Mouse (Mus musculus) brain, adult 2 months (tissue): ENCODE data around the gene Dclk2.

ENCODE experiments used
- DNase-seq: peaks from one replicate; pipeline ENCODE4 v3.0.0; 2011; ENCODE audit warnings: low read depth, low spot score

The Dclk2 gene

GRCm38 (mm10) chr3:86845578-86845977, 75.1 kb downstream of the Dclk2 start:
- DNase-seq: peak; percentile 49

DNA sequence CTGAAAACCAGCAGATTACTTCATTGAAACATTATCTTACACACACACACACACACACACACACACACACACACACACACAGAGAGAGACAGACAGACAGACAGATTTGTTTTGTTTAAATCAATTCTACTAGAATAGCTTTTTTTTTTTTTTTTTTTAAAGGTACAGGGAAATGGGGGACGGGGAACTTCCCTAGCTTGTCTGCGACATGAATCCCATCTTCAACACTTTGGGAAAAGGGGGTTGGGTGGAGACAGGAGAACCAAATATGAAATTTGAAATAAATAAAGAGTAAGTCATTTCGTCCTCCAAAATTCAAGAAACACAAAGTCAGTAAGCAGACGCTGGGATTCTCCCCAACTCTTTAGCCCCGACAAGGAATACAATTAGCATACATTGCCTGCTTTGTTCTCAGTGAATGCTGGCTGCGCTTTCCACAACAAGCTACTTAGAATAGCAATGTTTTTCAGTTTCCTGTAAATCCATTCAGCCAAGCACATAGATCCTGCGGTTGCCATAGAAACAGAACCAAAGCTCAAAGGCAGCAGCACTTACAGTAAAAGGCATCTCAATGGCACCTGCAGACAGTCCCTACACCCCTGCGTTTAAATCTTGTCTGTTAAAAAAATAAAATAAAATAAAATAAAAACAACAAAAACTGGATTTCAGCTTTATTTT, 75.7 kb downstream of the Dclk2 start:
- peak; percentile 93 for DNase-seq

- no peak for DNase-seq
Measured at GRCm38 (mm10) chr3:86842461-86842860, 78.2 kb downstream of the Dclk2 start.

DNA sequence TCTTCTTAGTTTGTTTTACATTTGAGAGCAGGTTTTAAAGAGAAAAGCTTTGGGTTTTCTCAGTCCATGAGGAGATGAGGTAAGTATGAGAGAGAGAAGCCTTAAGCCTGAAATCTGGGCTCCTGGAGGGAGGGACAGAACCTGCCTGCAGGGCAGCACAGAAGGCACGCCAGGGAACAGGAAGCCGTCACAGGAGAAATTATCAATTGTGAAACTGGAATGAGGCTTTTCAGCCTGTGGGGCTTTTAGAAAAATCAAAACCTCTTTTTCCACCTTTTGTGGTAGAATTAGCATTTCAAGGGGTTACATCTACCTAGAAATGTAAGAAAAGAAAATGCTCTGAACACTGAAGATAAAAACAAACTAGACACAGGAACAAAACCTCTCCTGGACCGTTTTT, 81.0 kb downstream of the Dclk2 start:
- DNase-seq: peak; percentile 45

DNA sequence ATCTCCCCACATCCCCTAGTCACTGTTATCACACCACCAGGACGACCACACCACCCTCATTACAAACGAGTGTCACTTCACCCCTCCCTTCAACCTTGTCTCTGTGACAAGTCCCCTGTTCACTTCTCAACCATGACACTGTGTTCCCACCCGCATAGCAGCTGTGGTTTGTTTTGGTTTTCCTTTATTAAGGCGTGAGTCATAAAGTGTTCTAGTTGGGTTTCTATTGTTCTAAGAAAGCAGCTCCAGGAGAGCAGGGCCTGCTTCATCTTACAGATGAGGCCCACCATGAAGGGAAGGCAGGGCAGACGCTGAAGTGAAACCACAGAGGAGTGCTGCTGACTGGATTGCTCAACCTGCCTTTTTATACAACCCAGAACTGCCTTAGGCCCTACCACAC, 83.3 kb downstream of the Dclk2 start:
- DNase-seq: peak; percentile 69

DNA sequence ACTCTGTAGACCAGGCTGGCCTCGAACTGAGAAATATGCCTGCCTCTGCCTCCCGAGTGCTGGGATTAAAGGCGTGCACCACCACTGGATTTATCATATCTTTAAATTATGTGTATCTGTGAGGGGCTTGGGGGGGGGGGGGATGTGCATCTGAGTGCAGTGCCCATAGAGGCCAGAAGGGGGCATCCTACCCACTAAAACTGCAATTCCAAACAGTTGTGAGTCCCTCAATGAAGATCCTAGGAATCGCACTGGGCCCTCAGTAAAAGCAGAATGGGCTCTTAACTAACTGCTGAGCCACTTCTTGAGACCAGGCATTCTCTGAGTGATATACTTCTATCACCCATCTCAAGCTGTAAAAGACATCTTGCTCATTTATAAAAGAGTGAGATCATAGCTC, 85.5 kb downstream of the Dclk2 start:
- DNase-seq: no peak

GRCm38 (mm10) chr3:86834341-86834740, 86.3 kb downstream of the Dclk2 start:
- DNase-seq: peak; percentile 45

DNA sequence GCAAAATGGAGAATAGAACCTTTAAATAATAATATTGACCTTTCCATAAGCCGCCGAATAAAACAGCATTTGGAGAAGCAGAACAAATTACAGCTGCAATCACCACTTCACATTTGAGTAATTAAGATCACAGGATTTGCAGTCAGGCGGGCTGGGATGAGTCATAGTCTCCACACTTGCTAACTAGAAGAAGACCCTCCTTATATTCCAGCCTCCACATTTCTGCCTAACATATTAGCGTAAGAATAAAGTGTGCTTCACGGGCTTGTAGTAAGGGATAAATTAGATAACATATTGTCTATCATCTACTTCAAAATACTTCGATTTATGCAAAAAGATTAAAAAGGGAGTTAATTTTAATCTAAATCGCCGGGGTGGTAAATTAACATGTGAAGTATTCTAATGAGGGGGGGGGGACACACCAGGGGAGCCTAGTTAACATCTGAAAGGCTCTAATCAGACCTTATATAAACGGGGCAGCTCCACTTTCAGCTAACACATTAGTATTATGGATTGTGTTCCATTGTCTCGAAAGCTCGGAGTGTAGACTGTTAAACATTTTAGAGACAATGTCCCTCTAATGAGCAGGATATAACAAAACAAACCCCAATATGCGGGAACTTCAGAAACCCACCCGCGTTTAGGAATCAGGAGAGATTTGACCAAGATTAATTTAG, 87.9 kb downstream of the Dclk2 start:
- peak; percentile 84 for DNase-seq

- DNase-seq: peak; percentile 53
Measured at GRCm38 (mm10) chr3:86832115-86832514, 88.5 kb downstream of the Dclk2 start.

DNA sequence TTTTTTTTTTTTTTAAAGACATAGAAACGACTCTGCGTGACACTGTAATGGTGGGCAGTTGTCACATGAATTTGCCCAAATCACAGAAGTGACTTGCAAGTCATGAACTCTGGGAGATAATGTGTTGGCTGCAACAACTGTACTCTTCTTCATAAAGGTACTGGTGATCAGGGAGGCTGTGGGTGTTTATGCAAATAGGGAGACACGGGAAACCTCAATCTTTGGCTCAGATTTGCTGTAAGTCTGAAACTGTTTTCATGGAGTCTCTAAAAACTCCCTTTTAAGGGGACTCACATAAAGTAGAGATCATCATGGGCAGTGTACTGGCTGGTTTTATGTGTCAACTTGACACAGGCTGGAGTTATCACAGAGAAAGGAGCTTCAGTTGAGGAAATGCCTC, 93.1 kb downstream of the Dclk2 start:
- DNase-seq: no peak

GRCm38 (mm10) chr3:86821383-86821782, 99.3 kb downstream of the Dclk2 start:
- DNase-seq: peak; percentile 62

DNA sequence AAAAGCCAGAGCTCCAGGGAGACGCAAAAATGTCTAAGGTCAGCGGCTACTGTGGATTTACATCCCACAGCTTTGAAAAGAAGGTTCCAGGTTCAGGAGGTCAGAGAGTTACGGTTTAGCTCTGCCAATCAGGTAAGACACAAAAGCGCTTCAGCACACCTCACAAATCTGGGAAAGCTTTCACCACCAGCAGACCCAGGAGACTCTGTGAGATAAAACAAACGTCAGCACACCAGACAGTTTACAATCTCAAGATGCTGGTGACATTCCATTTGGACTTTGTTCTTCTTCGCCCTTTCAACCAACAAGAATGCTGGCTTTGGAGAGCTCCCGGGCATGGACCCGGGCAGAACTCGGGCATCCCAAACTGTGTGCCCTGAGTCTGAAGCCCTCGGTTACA, 100.3 kb downstream of the Dclk2 start:
- no peak for DNase-seq

DNA sequence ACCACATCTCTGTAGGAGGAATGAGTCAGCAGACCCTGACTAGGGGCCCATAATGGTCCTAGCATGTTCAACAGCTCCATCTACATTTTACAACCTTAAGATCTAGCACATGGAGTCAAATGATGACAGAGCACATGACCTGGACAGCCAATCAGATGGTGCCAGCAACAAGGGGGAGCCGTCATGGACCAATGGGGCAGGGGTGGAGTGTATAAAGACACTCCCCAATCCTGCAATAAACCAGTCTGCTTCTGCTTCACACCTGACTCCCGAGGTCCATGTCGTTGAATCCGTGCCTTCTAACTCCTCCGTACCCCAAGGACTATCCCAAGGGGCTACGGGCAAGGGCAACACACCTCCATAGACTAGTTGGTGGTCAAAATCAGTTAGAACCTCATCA, 101.3 kb downstream of the Dclk2 start:
- no peak for DNase-seq

DNA sequence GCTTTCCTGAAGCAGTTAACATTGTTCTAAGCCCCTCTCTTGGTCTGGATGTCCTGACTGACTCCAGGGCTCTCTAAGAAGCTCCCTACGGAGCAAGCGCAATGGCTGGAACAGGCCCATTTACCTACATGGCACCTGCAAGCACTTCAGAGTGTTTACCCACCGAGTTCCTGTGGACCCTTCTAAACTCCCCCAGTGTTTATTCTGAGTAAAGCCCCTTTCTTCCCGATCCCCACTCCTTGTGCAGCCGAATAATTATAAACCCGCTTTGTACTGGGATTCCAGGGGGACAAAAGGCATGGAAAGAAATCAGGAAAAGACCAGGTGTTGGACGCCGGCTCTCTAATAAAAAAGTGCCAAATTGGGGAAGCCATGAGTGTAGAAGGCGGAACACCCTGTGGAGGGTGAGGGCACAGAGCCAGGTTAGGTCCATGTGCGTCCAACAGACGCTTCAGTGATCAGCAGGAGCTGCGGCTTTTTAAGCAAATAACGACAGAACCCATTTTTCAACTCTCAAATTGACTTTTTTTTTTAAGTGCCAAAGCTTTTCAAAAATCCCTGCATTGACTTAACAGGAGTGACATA, 102.6 kb downstream of the Dclk2 start:
- DNase-seq: peak; percentile 91

GRCm38 (mm10) chr3:86812689-86813088, 108.0 kb downstream of the Dclk2 start:
- DNase-seq: peak; percentile 93

GRCm38 (mm10) chr3:86810908-86811307, 109.7 kb downstream of the Dclk2 start:
- DNase-seq: peak; percentile 59

DNA sequence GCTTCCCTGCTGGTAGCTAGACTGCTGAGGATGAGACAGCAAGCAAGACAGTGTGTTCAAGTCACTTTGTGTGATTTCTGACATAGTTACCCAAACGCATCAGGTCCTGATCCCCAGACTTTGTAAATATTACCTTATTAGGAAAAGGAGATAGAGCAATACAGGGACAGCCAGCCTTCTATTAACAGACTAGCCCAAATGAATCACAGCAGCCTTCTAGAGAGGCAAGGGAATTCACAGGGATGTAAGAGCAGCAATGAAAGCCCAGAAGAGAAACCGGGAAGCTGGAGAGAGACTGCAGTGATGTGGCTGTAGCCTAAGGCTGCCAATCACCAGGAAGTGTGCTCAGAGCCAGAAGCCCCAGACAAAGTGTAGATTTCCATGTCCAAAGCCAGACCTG, 111.0 kb downstream of the Dclk2 start:
- DNase-seq: no peak

DNA sequence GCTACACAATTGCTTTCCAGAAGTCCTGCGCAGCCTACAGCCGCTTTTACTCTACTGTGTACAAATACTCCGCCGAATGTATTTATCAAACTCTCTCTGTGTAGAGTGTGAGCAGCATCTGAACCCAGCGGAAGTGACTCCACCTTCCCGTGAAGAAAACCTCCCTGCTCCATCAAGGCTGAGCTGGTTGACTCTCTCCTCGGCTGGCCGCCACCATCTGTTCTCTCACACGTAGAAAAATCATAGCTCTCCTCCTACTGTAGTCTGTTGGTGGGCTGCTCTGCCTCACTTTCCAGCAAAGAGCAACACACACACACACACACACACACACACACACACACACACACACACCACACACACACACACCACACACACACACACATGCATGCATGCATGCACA, 111.5 kb downstream of the Dclk2 start:
- peak; percentile 77 for DNase-seq

GRCm38 (mm10) chr3:86807750-86808467, 112.7 kb downstream of the Dclk2 start:
- DNase-seq: peak; percentile 71

- peak; percentile 45 for DNase-seq
Measured at GRCm38 (mm10) chr3:86806834-86807233, 113.8 kb downstream of the Dclk2 start.

- DNase-seq: peak; percentile 90
Measured at GRCm38 (mm10) chr3:86804265-86804664, 116.4 kb downstream of the Dclk2 start.

DNA sequence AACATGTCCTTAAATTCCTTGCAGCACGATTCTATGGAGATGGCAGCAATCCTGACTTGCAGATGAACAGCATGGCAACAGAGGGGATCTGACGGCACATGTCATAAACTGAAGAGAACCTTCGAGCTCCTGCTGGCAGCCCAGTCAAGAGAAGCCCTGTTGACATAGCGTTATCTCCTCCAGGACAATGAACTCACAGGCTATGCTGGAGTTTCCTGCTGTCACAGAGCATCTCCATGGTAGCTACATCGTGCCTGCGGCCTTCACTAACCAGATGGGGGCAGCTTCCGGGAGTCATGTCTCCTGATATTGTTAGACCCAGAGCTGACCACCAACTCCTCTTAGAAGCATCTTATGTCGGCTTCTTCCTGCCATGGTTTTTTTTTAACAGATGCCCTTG, 117.8 kb downstream of the Dclk2 start:
- no peak for DNase-seq
